Mouse (Mus musculus) G1E (cell line): Measurements from ENCODE around the gene Abca14.

Experiments used
- CTCF ChIP-seq: IDR thresholded peaks from 2 replicates; pipeline ENCODE4 v1.5.1; 2012; ENCODE audit warnings: low read depth, low read length, inconsistent platforms, mixed read lengths
- GATA1 ChIP-seq: IDR thresholded peaks from 2 replicates; pipeline ENCODE4 v1.6.1; 2012; ENCODE audit warnings: borderline replicate concordance, low read length, inconsistent platforms, mixed read lengths
- GATA2 ChIP-seq: IDR thresholded peaks from 2 replicates; pipeline ENCODE4 v1.6.1; 2012; ENCODE audit warnings: low read depth, low read length, inconsistent platforms, borderline replicate concordance
- POLR2AphosphoS5 ChIP-seq: IDR thresholded peaks from 2 replicates; pipeline ENCODE4 v1.6.1; 2012; ENCODE audit warnings: low read depth, low read length, inconsistent platforms; ENCODE audit not compliant: insufficient replicate concordance
- TAL1 ChIP-seq: conservative IDR thresholded peaks from 2 replicates; pipeline ENCODE4 v1.6.1; 2012; ENCODE audit warnings: low read depth, low read length, inconsistent platforms, mixed read lengths

GRCm38 (mm10) chr7:120189369-120190149 lies 14.2 kb upstream of the Abca14 start:
- no peak for TF ChIP-seq CTCF
- TF ChIP-seq GATA1 = no peak
- TF ChIP-seq POLR2AphosphoS5 = no peak
- no peak for TF ChIP-seq TAL1
- no peak for TF ChIP-seq GATA2
